Mouse (Mus musculus) neural tube, embryonic 12.5 days (tissue): Measurements from ENCODE around the gene S100a8. TPM values are rescaled to one million over a fixed set of nuclear protein-coding genes. Genes with fewer than 3 reads are reported as not detected.

Experiments
- ATAC-seq: fragments of 200-750 bp; cut with Nextera tagmentation; 2 replicates; pipeline ENCODE4 v1.8.0; 2017; ENCODE audit warnings: low read depth, mild to moderate bottlenecking, moderate TSS enrichment, moderate library complexity; ENCODE audit not compliant: low FRiP score
- H3K27ac ChIP-seq: fragments of 300-500 bp; sonication (generic); 2 replicates; pipeline ENCODE4 v1.5.1; 2016
- H3K27me3 ChIP-seq: fragments of 300-500 bp; sonication (generic); replicated peaks from 2 replicates; pipeline ENCODE4 v1.6.1; 2016; ENCODE audit warnings: mild to moderate bottlenecking
- H3K36me3 ChIP-seq: fragments of 300-500 bp; sonication (generic); 2 replicates; pipeline ENCODE4 v1.6.1; 2016; ENCODE audit warnings: mild to moderate bottlenecking
- H3K4me1 ChIP-seq: fragments of 300-500 bp; sonication (generic); 2 replicates; pipeline ENCODE4 v1.6.1; 2016
- H3K4me2 ChIP-seq: fragments of 300-500 bp; sonication (generic); replicated peaks from 2 replicates; pipeline ENCODE4 v1.6.1; 2016; ENCODE audit warnings: mild to moderate bottlenecking
- H3K4me3 ChIP-seq: fragments of 300-500 bp; sonication (generic); 2 replicates; pipeline ENCODE4 v1.5.1; 2016
- H3K9ac ChIP-seq: fragments of 300-500 bp; sonication (generic); 2 replicates; pipeline ENCODE4 v1.6.1; 2016; ENCODE audit warnings: mild to moderate bottlenecking
- H3K9me3 ChIP-seq: fragments of 300-500 bp; sonication (generic); 2 replicates; pipeline ENCODE4 v1.6.1; 2016; ENCODE audit warnings: mild to moderate bottlenecking
- WGBS: fragments of 180-500 bp; shearing (Covaris S2); methylation state at CpG from one replicate; pipeline ENCODE4 v1.1.7; 2016; 5-methylcytosine and 5-hydroxymethylcytosine counted together
- polyA plus RNA-seq: library from polyadenylated mRNA; unstranded; fragments of >200 nt; fragmentation: Nextera tagmentation; extraction: Ambion mirVana; gene quantifications from 2 replicates; pipeline ENCODE4 v1.2.1, GENCODE M21; 2016

S100a8 gene
- polyA plus RNA-seq, 1 experiment from 2014 or later, result 23.7 TPM

DNA sequence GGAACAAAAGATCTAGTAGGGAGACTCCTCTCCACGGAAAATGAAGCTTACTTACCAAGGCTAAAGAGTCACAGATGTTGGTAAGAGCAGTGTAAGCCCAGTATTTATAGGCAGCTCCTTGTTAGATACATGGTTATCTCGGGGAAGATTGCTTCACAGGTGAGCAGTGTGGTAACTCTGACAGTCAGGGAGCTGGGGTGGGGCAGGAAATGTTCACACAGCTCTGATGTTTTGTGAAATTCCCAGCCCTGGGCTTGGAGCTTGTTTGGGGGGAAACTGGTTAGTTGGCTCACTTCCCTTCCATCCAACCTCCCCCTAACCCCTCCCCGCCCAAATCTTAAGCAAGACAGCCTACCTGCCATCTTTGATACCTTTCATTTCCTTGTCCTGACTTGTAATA lies 26.8 kb downstream of the S100a8 start, which contains the start of gene S100a9:
Gene S100a9 (minus strand): TSS at position 109 of the 400 bp plus-strand sequence.
- no peak within 1 kb of the TSS for H3K4me3 ChIP-seq
- ATAC-seq, result no peak
- H3K36me3 ChIP-seq, result no peaks in the 10 kb centered on the region
- no peaks in the 10 kb centered on the region for H3K4me1 ChIP-seq
- no peak within 1 kb of the TSS for H3K4me2 ChIP-seq
- no peak within 1 kb of the TSS for H3K9ac ChIP-seq
- 64% methylated on average over 3 of the region's 3 CpGs for WGBS
- no peaks in the 10 kb centered on the region for H3K27me3 ChIP-seq
- H3K27ac ChIP-seq, result no peak within 1 kb of the TSS
- H3K9me3 ChIP-seq, result no peaks in the 10 kb centered on the region

DNA sequence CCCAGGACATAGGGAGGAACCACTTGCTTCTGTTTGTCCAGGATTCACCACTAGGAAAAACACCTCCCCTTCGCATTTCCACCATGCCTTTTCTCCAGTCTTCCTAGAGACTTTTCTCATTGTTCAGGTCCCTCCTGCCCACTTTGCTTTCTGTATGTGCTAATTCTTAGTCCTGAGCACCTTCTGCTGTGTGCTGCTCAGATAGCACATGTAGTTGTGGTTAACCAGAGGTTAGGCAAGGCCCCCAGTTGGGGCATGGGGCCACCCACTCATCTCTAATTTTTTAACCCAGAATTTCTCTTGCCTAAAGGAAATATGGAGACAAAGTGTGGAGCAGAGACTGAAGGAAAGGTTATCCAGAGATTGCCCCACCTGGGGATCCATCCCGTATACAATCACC lies 33.5 kb downstream of the S100a8 start:
- ATAC-seq, result no peak
- no peaks in the 10 kb centered on the region for H3K9me3 ChIP-seq
- H3K27me3 ChIP-seq, result no peaks in the 10 kb centered on the region
- no peak overlapping the region for H3K4me2 ChIP-seq
- no peaks in the 10 kb centered on the region for H3K4me1 ChIP-seq
- H3K36me3 ChIP-seq, result no peaks in the 10 kb centered on the region
- H3K27ac ChIP-seq, result no peak overlapping the region
- H3K4me3 ChIP-seq, result no peak overlapping the region
- WGBS, result 90% methylated on average over 2 of the region's 2 CpGs
- H3K9ac ChIP-seq, result no peak overlapping the region

DNA sequence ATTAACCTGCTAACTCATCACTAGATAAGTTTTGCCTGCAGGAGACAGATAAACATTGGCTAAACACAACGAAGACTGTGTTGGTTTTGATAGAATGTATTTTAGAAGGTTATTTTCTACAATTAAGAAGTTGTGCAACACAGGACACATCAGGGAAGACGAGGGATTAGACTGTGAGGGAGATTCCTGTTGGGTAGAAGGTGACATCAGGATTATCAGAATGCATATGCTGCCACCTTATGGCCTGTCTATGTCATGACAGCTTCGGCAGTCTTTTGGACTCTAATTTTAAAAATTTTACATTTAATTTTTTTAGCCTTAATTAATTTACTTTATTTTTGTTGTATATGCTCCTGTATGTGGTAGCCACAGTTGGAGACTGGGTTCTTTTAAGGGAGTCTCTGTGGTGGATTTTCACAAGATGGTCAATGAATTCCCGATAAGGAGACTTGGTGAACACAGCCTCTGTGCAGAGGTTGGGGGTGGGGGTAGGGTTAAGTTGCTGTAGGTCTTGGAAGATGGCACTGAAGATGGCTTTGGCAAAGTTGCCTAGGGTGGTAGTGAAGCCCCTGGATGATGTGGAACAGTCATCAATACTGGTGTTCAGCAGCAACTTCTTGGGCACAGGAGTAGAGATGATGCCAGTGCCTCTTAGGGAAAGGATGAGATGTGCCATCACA lies 39.9 kb downstream of the S100a8 start:
- no peaks in the 10 kb centered on the region for H3K9me3 ChIP-seq
- H3K27me3 ChIP-seq, result no peaks in the 10 kb centered on the region
- H3K4me3 ChIP-seq, result no peak overlapping the region
- WGBS, result 26% methylated on average over 4 of the region's 4 CpGs
- no peaks in the 10 kb centered on the region for H3K36me3 ChIP-seq
- H3K9ac ChIP-seq, result no peak overlapping the region
- no peak for ATAC-seq
- no peak overlapping the region for H3K4me2 ChIP-seq
- H3K27ac ChIP-seq, result no peak overlapping the region
- H3K4me1 ChIP-seq, result no peaks in the 10 kb centered on the region

DNA sequence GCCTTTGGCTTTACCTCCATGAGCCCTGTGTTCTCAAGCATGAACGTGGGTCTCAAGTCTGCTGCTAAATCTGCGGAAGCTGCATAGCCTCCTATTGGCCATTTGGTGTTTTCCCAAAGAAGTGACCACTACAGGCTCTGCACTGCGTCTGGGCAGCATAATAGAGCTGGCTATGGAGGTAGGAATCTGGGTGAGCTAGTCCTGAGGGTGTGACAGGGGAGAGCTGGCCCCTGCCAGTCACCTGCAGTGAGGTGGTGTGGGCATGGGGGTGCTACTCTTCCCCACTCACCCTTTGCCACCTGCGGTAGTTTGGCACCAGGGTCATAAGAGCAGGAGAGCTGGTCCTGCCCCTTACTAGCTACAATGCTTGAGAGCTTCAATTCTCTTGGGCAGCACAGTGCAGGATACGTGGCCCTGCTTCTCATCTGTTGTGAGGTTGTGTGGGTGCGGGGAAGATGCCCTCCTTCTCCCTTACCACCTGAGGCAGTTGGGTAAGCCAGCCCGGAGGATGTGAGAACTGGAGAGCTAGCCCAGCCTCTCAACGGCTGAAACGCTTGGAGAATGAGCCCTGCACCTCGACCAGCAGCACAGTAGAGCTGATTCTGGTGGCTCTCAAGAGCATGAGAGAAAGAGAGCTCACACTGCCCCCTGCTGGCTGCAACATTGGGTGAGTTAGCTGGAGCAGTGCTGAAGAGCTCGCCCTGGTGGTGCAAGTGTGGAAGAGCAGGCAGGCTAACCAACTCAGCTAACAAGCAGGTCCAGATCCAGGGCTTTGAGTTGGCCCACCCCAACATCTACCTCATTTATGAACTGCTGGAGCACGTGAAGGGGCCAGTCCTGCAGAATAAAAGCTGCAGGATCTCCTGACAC lies 41.0 kb downstream of the S100a8 start:
- H3K36me3 ChIP-seq, result no peaks in the 10 kb centered on the region
- H3K9me3 ChIP-seq, result no peaks in the 10 kb centered on the region
- no peak overlapping the region for H3K4me2 ChIP-seq
- no peak overlapping the region for H3K9ac ChIP-seq
- no peak overlapping the region for H3K27ac ChIP-seq
- peak; percentile 41 for ATAC-seq
- 50% methylated on average over 12 of the region's 12 CpGs for whole genome bisulfite sequencing
- H3K4me1 ChIP-seq, result no peaks in the 10 kb centered on the region
- no peak overlapping the region for H3K4me3 ChIP-seq
- H3K27me3 ChIP-seq, result no peaks in the 10 kb centered on the region

Other genes with a start within 250 kb of the S100a8 start
- gene Ints3, start 235.4 kb upstream of the S100a8 start, polyA plus RNA-seq, result 38.1 and 40.5 TPM in 2 replicates
- gene Npr1, start 203.1 kb upstream of the S100a8 start, polyA plus RNA-seq, result 3.3 and 3.5 TPM in 2 replicates
- 322 and 326 TPM in 2 replicates for gene Ilf2, start 192.9 kb upstream of the S100a8 start, polyA plus RNA-seq
- gene Snapin, start 177.9 kb upstream of the S100a8 start, polyA plus RNA-seq, result 81.7 and 87.0 TPM in 2 replicates
- 211 and 215 TPM in 2 replicates for gene Chtop, start 159.5 kb upstream of the S100a8 start, polyA plus RNA-seq
- 5.0 and 7.2 TPM in 2 replicates for gene S100a1, start 154.6 kb upstream of the S100a8 start, polyA plus RNA-seq
- gene S100a13, start 154.5 kb upstream of the S100a8 start, polyA plus RNA-seq, result 10.6 and 12.3 TPM in 2 replicates
- gene S100a14, start 142.1 kb upstream of the S100a8 start, polyA plus RNA-seq, result not detected in 2 replicates
- gene S100a16, start 131.7 kb upstream of the S100a8 start, polyA plus RNA-seq, result 33.3 and 38.3 TPM in 2 replicates
- gene S100a3, start 108.4 kb upstream of the S100a8 start, polyA plus RNA-seq, result not detected in 2 replicates
- not detected in 2 replicates for gene S100a2, start 78.7 kb upstream of the S100a8 start, polyA plus RNA-seq
- not detected in 2 replicates for gene Gm42674, start 67.1 kb upstream of the S100a8 start, polyA plus RNA-seq
- 0.46 and 1.0 TPM in 2 replicates for gene S100a4, start 65.2 kb upstream of the S100a8 start, polyA plus RNA-seq
- not detected in 2 replicates for gene S100a5, start 60.5 kb upstream of the S100a8 start, polyA plus RNA-seq
- gene S100a6, start 56.1 kb upstream of the S100a8 start, polyA plus RNA-seq, result 14.6 and 16.8 TPM in 2 replicates
- gene S100a7a, start 15.0 kb upstream of the S100a8 start, polyA plus RNA-seq, result not detected in 2 replicates
- 6.9 and 12.0 TPM in 2 replicates for gene S100a9, start 26.7 kb downstream of the S100a8 start, polyA plus RNA-seq
- not detected in 2 replicates for gene Pglyrp4, start 57.9 kb downstream of the S100a8 start, polyA plus RNA-seq
- not detected in 2 replicates for gene Gm5849, start 108.9 kb downstream of the S100a8 start, polyA plus RNA-seq